Mouse (Mus musculus) hindbrain, embryonic 12.5 days (tissue): ENCODE results near the gene Rnf216. TPM values are rescaled to one million over a fixed set of nuclear protein-coding genes. Genes with fewer than 3 reads are reported as not detected.
A peak's percentile ranks its signal among the peaks of the same experiment; 100 is the strongest.

Experiments used
- ATAC-seq: fragments of 200-750 bp; cut with Nextera tagmentation; 2 replicates; pipeline ENCODE4 v1.8.0; 2017; ENCODE audit warnings: moderate TSS enrichment; ENCODE audit not compliant: low FRiP score
- H3K27ac ChIP-seq: fragments of 300-500 bp; sonication (generic); 2 replicates; pipeline ENCODE4 v1.5.1; 2016; ENCODE audit warnings: mild to moderate bottlenecking
- H3K27me3 ChIP-seq: fragments of 300-500 bp; sonication (generic); 2 replicates; pipeline ENCODE4 v1.6.1; 2016; ENCODE audit warnings: mild to moderate bottlenecking
- H3K36me3 ChIP-seq: fragments of 300-500 bp; sonication (generic); 2 replicates; pipeline ENCODE4 v1.6.1; 2016; ENCODE audit warnings: mild to moderate bottlenecking
- H3K4me1 ChIP-seq: fragments of 300-500 bp; sonication (generic); 2 replicates; pipeline ENCODE4 v1.6.1; 2016
- H3K4me2 ChIP-seq: fragments of 300-500 bp; sonication (generic); replicated peaks from 2 replicates; pipeline ENCODE4 v1.6.1; 2016; ENCODE audit warnings: mild to moderate bottlenecking
- H3K4me3 ChIP-seq: fragments of 300-500 bp; sonication (generic); 2 replicates; pipeline ENCODE4 v1.5.1; 2016; ENCODE audit warnings: mild to moderate bottlenecking
- H3K9ac ChIP-seq: fragments of 300-500 bp; sonication (generic); 2 replicates; pipeline ENCODE4 v1.6.1; 2016; ENCODE audit warnings: mild to moderate bottlenecking, moderate library complexity
- H3K9me3 ChIP-seq: fragments of 300-500 bp; sonication (generic); replicated peaks from 2 replicates; pipeline ENCODE4 v1.6.1; 2016; ENCODE audit warnings: mild to moderate bottlenecking
- WGBS: fragments of 180-500 bp; shearing (Covaris S2); methylation state at CpG from one replicate; pipeline ENCODE4 v1.1.7; 2016; 5-methylcytosine and 5-hydroxymethylcytosine counted together
- polyA plus RNA-seq: library from polyadenylated mRNA; unstranded; fragments of >200 nt; fragmentation: Nextera tagmentation; extraction: Ambion mirVana; gene quantifications from 2 replicates; pipeline ENCODE4 v1.2.1, GENCODE M21; 2016

Gene Rnf216
- polyA plus RNA-seq, 1 experiment from 2014 or later: 49.4 TPM

- ATAC-seq: peak; percentile 1; the same call in 1 of the 2 replicates
- H3K4me2 ChIP-seq: peak overlapping the region; percentile 94
- H3K27ac ChIP-seq: peak overlapping the region; percentile 97
- peak overlapping the region; percentile 97 for H3K4me3 ChIP-seq
- H3K36me3 ChIP-seq: peaks cover 16% of the 10 kb centered on the region
- H3K27me3 ChIP-seq: peaks cover 6% of the 10 kb centered on the region
- H3K9me3 ChIP-seq: no peaks in the 10 kb centered on the region
- H3K9ac ChIP-seq: peak overlapping the region; percentile 99
- H3K4me1 ChIP-seq: peaks cover 44% of the 10 kb centered on the region
- under 1% methylated on average over 11 of the region's 11 CpGs for WGBS
These were observed 150.3 kb downstream of the Rnf216 start for GRCm38 (mm10) chr5:142962444-142962961.

GRCm38 (mm10) chr5:142961881-142962443, 150.8 kb downstream of the Rnf216 start:
- H3K9ac ChIP-seq: peak overlapping the region; percentile 99
- H3K27ac ChIP-seq: peak overlapping the region; percentile 97
- H3K9me3 ChIP-seq: no peaks in the 10 kb centered on the region
- H3K4me2 ChIP-seq: peak overlapping the region; percentile 94
- under 1% methylated on average over 43 of the region's 43 CpGs for WGBS
- ATAC-seq: peak; percentile 79
- H3K4me1 ChIP-seq: peaks cover 41% of the 10 kb centered on the region
- peaks cover 6% of the 10 kb centered on the region for H3K27me3 ChIP-seq
- peaks cover 12% of the 10 kb centered on the region for H3K36me3 ChIP-seq
- H3K4me3 ChIP-seq: peak overlapping the region; percentile 97

- Histone ChIP-seq H3K27me3 (peaks cover 6% of the 10 kb centered on the region), H3K9me3 (no peaks in the 10 kb centered on the region), H3K9ac (peak overlapping the region; percentile 99), H3K4me3 (peak overlapping the region; percentile 97), H3K27ac (peak overlapping the region; percentile 97), H3K4me2 (peak overlapping the region; percentile 94), H3K36me3 (peaks cover 8% of the 10 kb centered on the region), H3K4me1 (peaks cover 39% of the 10 kb centered on the region)
- peak; percentile 62 for ATAC-seq
- WGBS: 0% methylated on average over 15 of the region's 15 CpGs
These were observed 151.4 kb downstream of the Rnf216 start for GRCm38 (mm10) chr5:142961398-142961880.

GRCm38 (mm10) chr5:142960775-142961271, 152.0 kb downstream of the Rnf216 start:
- Histone ChIP-seq H3K9me3 (no peaks in the 10 kb centered on the region), H3K4me2 (peak overlapping the region; percentile 94), H3K4me1 (peaks cover 33% of the 10 kb centered on the region), H3K9ac (peak overlapping the region; percentile 99), H3K27ac (peak overlapping the region; percentile 97), H3K27me3 (peaks cover 6% of the 10 kb centered on the region), H3K36me3 (peaks cover 2% of the 10 kb centered on the region), H3K4me3 (peak overlapping the region; percentile 97)
- WGBS: under 1% methylated on average over 59 of the region's 59 CpGs
- ATAC-seq: no peak

GRCm38 (mm10) chr5:142959576-142960556, 152.9 kb downstream of the Rnf216 start, which contains the start of gene Fscn1:
Gene Fscn1, plus strand, starts transcription at chr5:142960343.
- ATAC-seq: peak; percentile 65
- 7% methylated on average over 44 of the region's 44 CpGs for WGBS

GRCm38 (mm10) chr5:142959156-142959555, 153.6 kb downstream of the Rnf216 start:
- Histone ChIP-seq H3K9me3 (no peaks in the 10 kb centered on the region), H3K4me3 (no peak overlapping the region), H3K9ac (no peak overlapping the region; the same call in 1 of the 2 replicates), H3K36me3 (no peaks in the 10 kb centered on the region), H3K4me1 (peaks cover 19% of the 10 kb centered on the region), H3K27ac (no peak overlapping the region), H3K27me3 (peaks cover 6% of the 10 kb centered on the region), H3K4me2 (no peak overlapping the region)
- WGBS: 55% methylated on average over 4 of the region's 4 CpGs
- ATAC-seq: no peak

More at GRCm38 (mm10) chr5:142959576-142960556, 152.9 kb downstream of the Rnf216 start, which contains the start of gene Fscn1:
- Histone ChIP-seq H3K27me3 (peaks cover 6% of the 10 kb centered on the region), H3K4me3 (peak within 1 kb of the TSS; percentile 97), H3K9me3 (no peaks in the 10 kb centered on the region), H3K36me3 (no peaks in the 10 kb centered on the region), H3K4me1 (peaks cover 26% of the 10 kb centered on the region), H3K4me2 (peak within 1 kb of the TSS; percentile 94), H3K9ac (peak within 1 kb of the TSS; percentile 99), H3K27ac (peak within 1 kb of the TSS; percentile 97)

GRCm38 (mm10) chr5:142958464-142958863, 154.3 kb downstream of the Rnf216 start:
- H3K9ac ChIP-seq: no peak overlapping the region

GRCm38 (mm10) chr5:142956956-142957703, 155.7 kb downstream of the Rnf216 start:
- Histone ChIP-seq H3K4me3 (no peak overlapping the region), H3K9me3 (no peaks in the 10 kb centered on the region), H3K4me2 (no peak overlapping the region), H3K27me3 (peaks cover 6% of the 10 kb centered on the region), H3K27ac (no peak overlapping the region), H3K4me1 (peaks cover 6% of the 10 kb centered on the region; the same call in 1 of the 2 replicates), H3K9ac (no peak overlapping the region), H3K36me3 (no peaks in the 10 kb centered on the region)
- ATAC-seq: no peak
- WGBS: 66% methylated on average over 6 of the region's 6 CpGs

More at GRCm38 (mm10) chr5:142958464-142958863, 154.3 kb downstream of the Rnf216 start:
- peaks cover 6% of the 10 kb centered on the region for H3K27me3 ChIP-seq
- no peaks in the 10 kb centered on the region for H3K9me3 ChIP-seq
- 89% methylated on average over 14 of the region's 14 CpGs for WGBS
- no peak overlapping the region for H3K4me3 ChIP-seq
- no peak overlapping the region for H3K27ac ChIP-seq
- no peak overlapping the region for H3K4me2 ChIP-seq
- no peaks in the 10 kb centered on the region for H3K36me3 ChIP-seq
- no peak for ATAC-seq
- peaks cover 12% of the 10 kb centered on the region for H3K4me1 ChIP-seq

- H3K4me3 ChIP-seq: no peak overlapping the region
- H3K36me3 ChIP-seq: no peaks in the 10 kb centered on the region
- H3K4me1 ChIP-seq: no peaks in the 10 kb centered on the region
- no peak overlapping the region for H3K4me2 ChIP-seq
- H3K27ac ChIP-seq: no peak overlapping the region
- 64% methylated on average over 3 of the region's 3 CpGs for WGBS
- no peak overlapping the region for H3K9ac ChIP-seq
- no peak for ATAC-seq
- H3K27me3 ChIP-seq: no peaks in the 10 kb centered on the region; the same call in 1 of the 2 replicates
- no peaks in the 10 kb centered on the region for H3K9me3 ChIP-seq
These were observed 159.2 kb downstream of the Rnf216 start for GRCm38 (mm10) chr5:142953641-142954040.

- H3K9me3 ChIP-seq: no peaks in the 10 kb centered on the region
- H3K27me3 ChIP-seq: no peaks in the 10 kb centered on the region
- no peaks in the 10 kb centered on the region for H3K4me1 ChIP-seq
- 83% methylated on average over 6 of the region's 6 CpGs for WGBS
- no peak for ATAC-seq
- H3K4me2 ChIP-seq: no peak overlapping the region
- H3K9ac ChIP-seq: no peak overlapping the region
- H3K27ac ChIP-seq: no peak overlapping the region
- no peaks in the 10 kb centered on the region for H3K36me3 ChIP-seq
- no peak overlapping the region for H3K4me3 ChIP-seq
These were observed 162.4 kb downstream of the Rnf216 start for GRCm38 (mm10) chr5:142950405-142950804.

GRCm38 (mm10) chr5:142949580-142949979, 163.2 kb downstream of the Rnf216 start:
- Histone ChIP-seq H3K27ac (no peak overlapping the region), H3K36me3 (no peaks in the 10 kb centered on the region), H3K4me1 (no peaks in the 10 kb centered on the region), H3K4me3 (no peak overlapping the region), H3K4me2 (no peak overlapping the region), H3K27me3 (no peaks in the 10 kb centered on the region), H3K9me3 (no peaks in the 10 kb centered on the region), H3K9ac (no peak overlapping the region)
- ATAC-seq: no peak
- WGBS: 67% methylated on average over 6 of the region's 6 CpGs
